12 mouse cellular contexts compared by ENCODE assay signal in genomic region chr12:119410522-119410921, GRCm38 (mm10).
"Had no signal": no experiment of that assay in that cellular context is flagged by ENCODE, and none has a peak within 500 bp of the region (broad histone marks: within the 10 kb centered on the region; RNA-seq: fewer than 3 reads in every experiment).

No protein-coding gene starts in this region.

- DNase-seq: lung, adult 18-20 months; lung, embryonic 14.5 days; lung, postnatal 10 days; lung, postnatal 4 days; midbrain, embryonic 14.5 days; retina, postnatal 1 day; right cerebral cortex, postnatal 14 days; right cerebral cortex, postnatal 4 days; spleen, adult 18-20 months; thymus, adult 2 months; thymus, postnatal 25 days; thymus, postnatal 4 days had no signal
